Mouse (Mus musculus) embryonic fibroblast, embryonic 13.5 days (primary cell): Measurements from ENCODE around the gene Slc13a4.
A peak's percentile ranks its signal among the peaks of the same experiment; 100 is the strongest.

Experiments
- CTCF ChIP-seq: IDR thresholded peaks from 2 replicates; pipeline ENCODE4 v1.5.1; 2011; ENCODE audit warnings: mild to moderate bottlenecking, control low read depth, low read length, moderate library complexity, borderline replicate concordance; ENCODE audit not compliant: insufficient read depth
- POLR2A ChIP-seq: IDR thresholded peaks from 2 replicates; pipeline ENCODE4 v1.6.1; 2011; ENCODE audit warnings: low read depth, mild to moderate bottlenecking, control low read depth, low read length, moderate library complexity

DNA sequence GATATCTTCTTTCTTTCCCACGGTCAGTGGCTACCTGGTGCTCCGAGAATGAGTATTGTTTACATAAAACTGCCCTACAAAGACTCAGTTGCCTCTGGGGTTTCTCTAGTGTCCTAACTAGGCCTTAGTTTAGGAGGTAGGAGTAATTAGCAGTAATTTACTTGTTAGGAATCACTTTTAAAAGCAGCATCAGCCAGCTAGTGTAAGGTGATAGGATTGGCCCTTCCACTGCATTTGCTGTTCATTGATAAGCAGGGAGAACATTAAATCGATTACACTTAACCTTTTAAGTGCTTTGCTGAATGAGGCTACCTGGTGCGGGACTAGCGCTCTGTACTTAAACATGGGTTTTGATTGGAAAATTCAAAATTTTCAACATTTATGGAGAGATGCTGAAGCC lies 54.5 kb downstream of the Slc13a4 start:
- peak; percentile 27; the same call in 1 of the 2 replicates for TF ChIP-seq POLR2A
- TF ChIP-seq CTCF: no peak
